In the genomic region with DNA sequence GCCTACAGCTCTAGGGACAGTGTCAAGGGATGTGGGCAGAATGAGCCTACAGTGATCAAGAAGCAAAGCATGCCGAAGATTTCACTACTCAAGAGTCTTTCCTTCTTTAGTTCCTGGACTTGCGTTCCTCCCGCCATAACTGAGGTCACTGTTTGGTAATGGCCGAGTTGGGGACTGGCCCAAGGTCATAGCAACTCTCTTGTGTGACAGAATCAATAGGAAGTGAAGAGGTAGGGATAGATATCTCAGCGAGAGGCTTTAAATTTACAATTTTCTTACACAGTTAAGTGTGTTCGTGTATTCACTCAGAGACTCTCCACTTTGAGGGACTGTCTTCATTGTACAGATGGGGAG, we compare ENCODE assay signal across 9 mouse cellular contexts. TPM values are rescaled to one million over a fixed set of nuclear protein-coding genes. Genes with fewer than 3 reads are reported as not detected.
DNase-seq lines count a peak whose midpoint lies in the region; ATAC-seq and TF ChIP-seq lines count a peak whose summit lies in the region.
"Had no signal": no experiment of that assay in that cellular context is flagged by ENCODE, and none has a peak within 500 bp of the region (broad histone marks: within the 10 kb centered on the region; RNA-seq: fewer than 3 reads in every experiment).

No protein-coding gene starts in this region.

- peaks cover 21% of the 10 kb centered on the region; the same call in 1 of the 2 replicates for H3K36me3 ChIP-seq in heart, embryonic 12.5 days
- peaks cover 43% of the 10 kb centered on the region for H3K36me3 ChIP-seq in G1E (replicated peaks)
- no peaks in the 10 kb centered on the region; the same call in 1 of the 2 replicates for H3K36me3 ChIP-seq in forebrain, embryonic 14.5 days (ENCODE audit: control insufficient read depth, insufficient read depth, low read length)
- peaks cover 4% of the 10 kb centered on the region; the same call in 1 of the 2 replicates for H3K36me3 ChIP-seq in liver, embryonic 16.5 days (ENCODE audit: control insufficient read depth, insufficient read depth)

- no peaks in the 10 kb centered on the region for H3K9me3 ChIP-seq in heart, embryonic 12.5 days (replicated peaks)
- no peaks in the 10 kb centered on the region for H3K9me3 ChIP-seq in G1E (replicated peaks)
- no peaks in the 10 kb centered on the region for H3K9me3 ChIP-seq in forebrain, embryonic 14.5 days (replicated peaks; ENCODE audit: control insufficient read depth, low read length)
- H3K9me3 ChIP-seq in liver, embryonic 16.5 days (replicated peaks; ENCODE audit: control insufficient read depth, low read length) = no peaks in the 10 kb centered on the region

- intact Hi-C loops in left cerebral cortex, postnatal 14 days (cut with DNase I) = loop anchor here (10.0 kb wide), 1 partner anchor 62 kb away; a partner anchor contains a TSS

- peaks cover 28% of the 10 kb centered on the region for H3K4me1 ChIP-seq in heart, embryonic 12.5 days (replicated peaks)
- H3K4me1 ChIP-seq in G1E (ENCODE audit: insufficient read depth, low read depth, low read length) = peaks cover 54% of the 10 kb centered on the region
- H3K4me1 ChIP-seq in forebrain, embryonic 14.5 days (ENCODE audit: control insufficient read depth, insufficient read depth, low read length) = peaks cover 22% of the 10 kb centered on the region
- peaks cover 39% of the 10 kb centered on the region for H3K4me1 ChIP-seq in liver, embryonic 16.5 days (ENCODE audit: control insufficient read depth, low read depth, low read length)

- peak overlapping the region; percentile 73 for H3K27ac ChIP-seq in heart, embryonic 12.5 days (ENCODE audit: poor library complexity, severe bottlenecking)
- H3K27ac ChIP-seq in forebrain, embryonic 14.5 days (ENCODE audit: low read depth, low read length) = no peak overlapping the region
- H3K27ac ChIP-seq in liver, embryonic 16.5 days (ENCODE audit: low read length) = peak overlapping the region; percentile 96

- TF ChIP-seq CTCF in G1E (IDR thresholded peaks at IDR 0.05; ENCODE audit: low read depth, low read length) = no peak

- H3K27me3 ChIP-seq in heart, embryonic 12.5 days (replicated peaks) = no peaks in the 10 kb centered on the region
- no peaks in the 10 kb centered on the region for H3K27me3 ChIP-seq in G1E (ENCODE audit: insufficient read depth, low read length)
- H3K27me3 ChIP-seq in forebrain, embryonic 14.5 days (replicated peaks; ENCODE audit: control insufficient read depth, insufficient read depth, low read length) = no peaks in the 10 kb centered on the region
- no peaks in the 10 kb centered on the region for H3K27me3 ChIP-seq in liver, embryonic 16.5 days (ENCODE audit: control insufficient read depth, insufficient read depth, low read depth, low read length)
- H3K27me3 ChIP-seq: Patski had no signal

- no peak for ATAC-seq in heart, embryonic 12.5 days (ENCODE audit: insufficient number of reproducible peaks, low FRiP score)
- ATAC-seq in G1E (ENCODE audit: extremely low read depth, insufficient number of reproducible peaks, low FRiP score, poor library complexity, severe bottlenecking) = no peak
- no peak for ATAC-seq in forebrain, embryonic 14.5 days
- no peak for ATAC-seq in liver, embryonic 16.5 days (ENCODE audit: low read depth)

- 42% methylated on average over 6 of the region's 6 CpGs for WGBS in heart, embryonic 12.5 days
- WGBS in forebrain, embryonic 14.5 days = 60% methylated on average over 6 of the region's 6 CpGs
- 8% methylated on average over 6 of the region's 6 CpGs for WGBS in liver, embryonic 16.5 days (ENCODE audit: insufficient replicate concordance)

- H3K4me3 ChIP-seq in heart, embryonic 12.5 days = peak overlapping the region; percentile 76
- peak overlapping the region; percentile 80 for H3K4me3 ChIP-seq in G1E (ENCODE audit: low read depth, low read length)
- peak overlapping the region; percentile 48 for H3K4me3 ChIP-seq in forebrain, embryonic 14.5 days (ENCODE audit: low read depth, low read length)
- H3K4me3 ChIP-seq in liver, embryonic 16.5 days (ENCODE audit: low read depth, low read length) = peak overlapping the region; percentile 83

- H3K9ac ChIP-seq in heart, embryonic 12.5 days = peak overlapping the region; percentile 80
- peak overlapping the region; percentile 64 for H3K9ac ChIP-seq in forebrain, embryonic 14.5 days (ENCODE audit: low read length)
- peak overlapping the region; percentile 86 for H3K9ac ChIP-seq in liver, embryonic 16.5 days (ENCODE audit: low read depth, low read length)

- H3K4me2 ChIP-seq in heart, embryonic 12.5 days = peak overlapping the region; percentile 82
- peak overlapping the region; percentile 81 for H3K4me2 ChIP-seq in forebrain, embryonic 14.5 days (ENCODE audit: low read length)
- H3K4me2 ChIP-seq in liver, embryonic 16.5 days (ENCODE audit: low read depth, low read length) = peak overlapping the region; percentile 97

- no peak for DNase-seq in heart, adult 11 months
- DNase-seq in G1E (ENCODE audit: low spot score) = no peak
- DNase-seq in forebrain, embryonic 14.5 days (ENCODE audit: low spot score) = no peak
- DNase-seq in left cerebral cortex, postnatal 14 days (ENCODE audit: low spot score in 2 of 2) = no peak
- no peak for DNase-seq in thymus, adult 18-20 months
- no peak for DNase-seq in kidney, postnatal 14 days

RNA-seq across cellular contexts. Expression of a gene that starts 0.8 kb away (rescaled TPM):
- polyA plus RNA-seq in heart, embryonic 12.5 days (2016; fragmentation: Nextera tagmentation; extraction: Ambion mirVana) = 161 and 176 TPM in 2 replicates
- total RNA-seq in G1E (2014; fragmentation: Nextera tagmentation) (176 and 189 TPM in 2 replicates), G1E (2017) (258 and 270 TPM in 2 replicates)
- 15.9 and 30.0 TPM in 2 replicates for polyA plus RNA-seq in G1E (2012)
- polyA plus RNA-seq in forebrain, embryonic 14.5 days (2014; fragmentation: Nextera tagmentation; extraction: Ambion mirVana) = 79.8 and 81.2 TPM in 2 replicates
- 110 and 129 TPM in 2 replicates for polyA plus RNA-seq in liver, embryonic 16.5 days (2015; fragmentation: Nextera tagmentation; extraction: Ambion mirVana)
- total RNA-seq in left cerebral cortex, postnatal 14 days (2021) = 10 to 100 TPM; 26.8 to 28.0 TPM

RNA-seq across cellular contexts. Expression of a gene that starts 0.8 kb away (rescaled TPM):
- 68.8 and 72.1 TPM in 2 replicates for polyA plus RNA-seq in heart, embryonic 12.5 days (2016; fragmentation: Nextera tagmentation; extraction: Ambion mirVana)
- total RNA-seq in G1E (2014; fragmentation: Nextera tagmentation) = 71.3 and 81.1 TPM in 2 replicates
- total RNA-seq in G1E (2017) = 230 and 242 TPM in 2 replicates
- 227 and 276 TPM in 2 replicates for polyA plus RNA-seq in G1E (2012)
- 111 and 120 TPM in 2 replicates for polyA plus RNA-seq in forebrain, embryonic 14.5 days (2014; fragmentation: Nextera tagmentation; extraction: Ambion mirVana)
- polyA plus RNA-seq in liver, embryonic 16.5 days (2015; fragmentation: Nextera tagmentation; extraction: Ambion mirVana) = 59.6 and 63.8 TPM in 2 replicates
- total RNA-seq in left cerebral cortex, postnatal 14 days (2021) = 10 to 100 TPM; 51.6 to 56.3 TPM

RNA-seq across cellular contexts. Expression of a gene that starts 30.9 kb away (rescaled TPM):
- polyA plus RNA-seq in heart, embryonic 12.5 days (2016; fragmentation: Nextera tagmentation; extraction: Ambion mirVana) = 6.4 and 8.1 TPM in 2 replicates
- total RNA-seq in G1E (2014; fragmentation: Nextera tagmentation) = 7.5 and 9.7 TPM in 2 replicates
- 24.4 TPM in 2 replicates for total RNA-seq in G1E (2017)
- 9.8 and 10.3 TPM in 2 replicates for polyA plus RNA-seq in G1E (2012)
- polyA plus RNA-seq in forebrain, embryonic 14.5 days (2014; fragmentation: Nextera tagmentation; extraction: Ambion mirVana) = 2.2 and 2.3 TPM in 2 replicates
- 32.7 and 33.7 TPM in 2 replicates for polyA plus RNA-seq in liver, embryonic 16.5 days (2015; fragmentation: Nextera tagmentation; extraction: Ambion mirVana)
- total RNA-seq in left cerebral cortex, postnatal 14 days (2021) = 1 to 10 TPM; 2.4 to 5.8 TPM

RNA-seq across cellular contexts. Expression of a gene that starts 57.7 kb away (rescaled TPM):
- 2.4 and 3.0 TPM in 2 replicates for polyA plus RNA-seq in heart, embryonic 12.5 days (2016; fragmentation: Nextera tagmentation; extraction: Ambion mirVana)
- total RNA-seq in G1E (2014; fragmentation: Nextera tagmentation) = 15.0 TPM in 1 of 2 replicates, not detected in the other
- total RNA-seq in G1E (2017) = 0.41 and 0.49 TPM in 2 replicates
- not detected in 2 replicates for polyA plus RNA-seq in G1E (2012)
- 3.6 and 4.8 TPM in 2 replicates for polyA plus RNA-seq in forebrain, embryonic 14.5 days (2014; fragmentation: Nextera tagmentation; extraction: Ambion mirVana)
- 30.5 and 31.3 TPM in 2 replicates for polyA plus RNA-seq in liver, embryonic 16.5 days (2015; fragmentation: Nextera tagmentation; extraction: Ambion mirVana)
- total RNA-seq in left cerebral cortex, postnatal 14 days (2021) = 1 to 10 TPM; 3.3 to 4.4 TPM
